Mouse (Mus musculus) G1E (cell line): ENCODE measurements around the gene Ric8b.

Experiments
- CTCF ChIP-seq: IDR thresholded peaks from 2 replicates; pipeline ENCODE4 v1.5.1; 2012; ENCODE audit warnings: low read depth, low read length, inconsistent platforms, mixed read lengths
- GATA1 ChIP-seq: IDR thresholded peaks from 2 replicates; pipeline ENCODE4 v1.6.1; 2012; ENCODE audit warnings: borderline replicate concordance, low read length, inconsistent platforms, mixed read lengths
- GATA2 ChIP-seq: IDR thresholded peaks from 2 replicates; pipeline ENCODE4 v1.6.1; 2012; ENCODE audit warnings: low read depth, low read length, inconsistent platforms, borderline replicate concordance
- TAL1 ChIP-seq: conservative IDR thresholded peaks from 2 replicates; pipeline ENCODE4 v1.6.1; 2012; ENCODE audit warnings: low read depth, low read length, inconsistent platforms, mixed read lengths

DNA sequence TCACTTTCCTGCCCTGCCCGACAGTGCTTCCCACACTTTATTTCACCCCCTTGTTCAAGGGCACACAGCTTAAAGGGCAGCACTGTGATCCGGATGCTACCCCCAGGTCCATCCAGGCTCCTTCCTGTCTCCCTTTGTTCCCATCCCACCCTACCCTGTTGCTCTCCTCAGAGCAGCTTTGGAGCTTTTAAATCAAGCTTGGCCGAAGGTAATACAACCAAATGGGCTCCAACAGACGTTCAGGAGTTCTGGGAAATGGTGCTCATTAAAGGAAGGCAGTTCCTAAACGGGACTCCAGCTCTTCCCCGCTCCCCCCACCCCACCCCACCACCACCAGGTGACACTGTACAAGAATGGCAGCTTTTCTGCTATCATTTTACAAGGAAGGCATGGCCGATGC lies 7.2 kb upstream of the Ric8b start:
- TF ChIP-seq CTCF (no peak), GATA1 (no peak), GATA2 (no peak), TAL1 (no peak)
